Mouse (Mus musculus) embryonic fibroblast, embryonic 13.5 days (primary cell): ENCODE measurements around the gene Mpo. TPM values are rescaled to one million over a fixed set of nuclear protein-coding genes. Genes with fewer than 3 reads are reported as not detected.

Experiments
- H3K27ac ChIP-seq: 2 replicates; pipeline ENCODE4 v1.5.1; 2012; ENCODE audit warnings: low read length, control low read depth, inconsistent platforms; ENCODE audit not compliant: insufficient read depth
- H3K4me1 ChIP-seq: 2 replicates; pipeline ENCODE4 v1.6.1; 2011; ENCODE audit warnings: low read length; ENCODE audit not compliant: control insufficient read depth, insufficient read depth
- H3K4me3 ChIP-seq: 2 replicates; pipeline ENCODE4 v1.5.1; 2011; ENCODE audit warnings: mild to moderate bottlenecking, control low read depth, low read length; ENCODE audit not compliant: insufficient read depth
- CTCF ChIP-seq: IDR thresholded peaks from 2 replicates; pipeline ENCODE4 v1.5.1; 2011; ENCODE audit warnings: mild to moderate bottlenecking, control low read depth, low read length, moderate library complexity, borderline replicate concordance; ENCODE audit not compliant: insufficient read depth
- POLR2A ChIP-seq: IDR thresholded peaks from 2 replicates; pipeline ENCODE4 v1.6.1; 2011; ENCODE audit warnings: low read depth, mild to moderate bottlenecking, control low read depth, low read length, moderate library complexity
- polyA plus RNA-seq: library from polyadenylated mRNA; stranded (reverse); fragments of >200 nt; gene quantifications from 2 replicates; pipeline ENCODE4 v1.2.4, GENCODE M21; 2011; ENCODE audit warnings: low read depth; ENCODE audit not compliant: missing spikeins, insufficient read length

The Mpo gene
- polyA plus RNA-seq, 1 experiment: not detected

- Histone ChIP-seq H3K4me1 (no peaks in the 10 kb centered on the region), H3K27ac (no peak overlapping the region), H3K4me3 (no peak overlapping the region)
- TF ChIP-seq POLR2A: no peak
- no peak for TF ChIP-seq CTCF
Observed at GRCm38 (mm10) chr11:87757001-87757954, 36.1 kb upstream of the Mpo start.

GRCm38 (mm10) chr11:87758161-87758911 lies 35.0 kb upstream of the Mpo start:
- TF ChIP-seq POLR2A (no peak), CTCF (no peak)
- no peaks in the 10 kb centered on the region for H3K4me1 ChIP-seq
- H3K27ac ChIP-seq: no peak overlapping the region
- no peak overlapping the region for H3K4me3 ChIP-seq

GRCm38 (mm10) chr11:87758957-87759608 lies 34.3 kb upstream of the Mpo start:
- H3K4me3 ChIP-seq: no peak overlapping the region
- H3K27ac ChIP-seq: no peak overlapping the region
- TF ChIP-seq POLR2A: no peak
- H3K4me1 ChIP-seq: no peaks in the 10 kb centered on the region; the same call in 1 of the 2 replicates

GRCm38 (mm10) chr11:87759609-87760005 lies 33.8 kb upstream of the Mpo start:
- H3K27ac ChIP-seq: no peak overlapping the region
- TF ChIP-seq CTCF: no peak
- no peak for TF ChIP-seq POLR2A
- no peaks in the 10 kb centered on the region; the same call in 1 of the 2 replicates for H3K4me1 ChIP-seq

GRCm38 (mm10) chr11:87760301-87761081 lies 32.9 kb upstream of the Mpo start, which contains the start of gene Tspoap1:
Gene Tspoap1, plus strand, starts transcription at chr11:87760541.
- no peak within 1 kb of the TSS for H3K4me3 ChIP-seq
- H3K4me1 ChIP-seq: no peaks in the 10 kb centered on the region; the same call in 1 of the 2 replicates
- H3K27ac ChIP-seq: no peak within 1 kb of the TSS
- TF ChIP-seq POLR2A (no peak), CTCF (no peak)

More at GRCm38 (mm10) chr11:87759609-87760005, 33.8 kb upstream of the Mpo start:
- no peak overlapping the region for H3K4me3 ChIP-seq

- no peak for TF ChIP-seq CTCF
- no peak for TF ChIP-seq POLR2A
- Histone ChIP-seq H3K4me1 (no peaks in the 10 kb centered on the region; the same call in 1 of the 2 replicates), H3K27ac (no peak overlapping the region), H3K4me3 (no peak overlapping the region)
Observed at GRCm38 (mm10) chr11:87761181-87761721, 32.1 kb upstream of the Mpo start.

GRCm38 (mm10) chr11:87761806-87762701 lies 31.3 kb upstream of the Mpo start:
- Histone ChIP-seq H3K4me3 (no peak overlapping the region), H3K27ac (no peak overlapping the region), H3K4me1 (no peaks in the 10 kb centered on the region; the same call in 1 of the 2 replicates)
- TF ChIP-seq POLR2A: no peak
- no peak for TF ChIP-seq CTCF
